Mouse (Mus musculus) embryo, embryonic 9.5 days (tissue): ENCODE results near the gene Olfr1388.
"Not testable (repeated sequence)": the region's sequence is repeated elsewhere in the genome, so short reads cannot be mapped to it uniquely, and the experiment has no call there.

Source experiments
- DNase-seq: peaks from one replicate; pipeline ENCODE4 v3.0.0-alpha.2; 2017; ENCODE audit errors: extremely low spot score

The Olfr1388 gene

GRCm38 (mm10) chr11:49436411-49436810, at the start of gene Olfr1388:
TSS of gene Olfr1388 (plus strand) at chr11:49436624.
- no peak for DNase-seq

- DNase-seq = not testable (repeated sequence)
These were observed 43.7 kb upstream of the Olfr1388 start for GRCm38 (mm10) chr11:49392707-49393106.

- DNase-seq = no peak
These were observed 29.6 kb upstream of the Olfr1388 start for GRCm38 (mm10) chr11:49406784-49407183.

- DNase-seq = peak; percentile 2
These were observed 25.9 kb upstream of the Olfr1388 start for GRCm38 (mm10) chr11:49410540-49410939.

- DNase-seq = no peak
These were observed 13.7 kb upstream of the Olfr1388 start, which contains the start of gene Olfr1389 for GRCm38 (mm10) chr11:49422767-49423166. TSS of gene Olfr1389 (plus strand) at chr11:49423067.

- no peak for DNase-seq
These were observed 11.0 kb upstream of the Olfr1388 start for GRCm38 (mm10) chr11:49425257-49425927.

- DNase-seq = no peak
These were observed 6.8 kb upstream of the Olfr1388 start for GRCm38 (mm10) chr11:49429641-49430040.

GRCm38 (mm10) chr11:49455043-49455442, 18.6 kb downstream of the Olfr1388 start, which contains the start of gene Olfr1387:
TSS of gene Olfr1387 (plus strand) at chr11:49455343.
- DNase-seq = no peak

GRCm38 (mm10) chr11:49464746-49465145, 28.3 kb downstream of the Olfr1388 start, which contains the start of gene Olfr1386:
TSS of gene Olfr1386 (plus strand) at chr11:49465046.
- not testable (repeated sequence) for DNase-seq

- no peak for DNase-seq
These were observed 49.5 kb downstream of the Olfr1388 start for GRCm38 (mm10) chr11:49485973-49486372.

- not testable (repeated sequence) for DNase-seq
These were observed 52.3 kb downstream of the Olfr1388 start, which contains the start of gene Olfr1385 for GRCm38 (mm10) chr11:49488770-49489169. TSS of gene Olfr1385 (plus strand) at chr11:49489070.
